Mouse (Mus musculus) subcutaneous adipose tissue, adult 2 months (tissue): ENCODE data around the gene Prss48. TPM values are rescaled to one million over a fixed set of nuclear protein-coding genes. Genes with fewer than 3 reads are reported as not detected.

ENCODE experiments used
- polyA plus RNA-seq: library from polyadenylated mRNA; depleted of rRNA; stranded (reverse); fragments of >200 nt; gene quantifications from 2 replicates; pipeline ENCODE4 v1.2.3, GENCODE M21; 2012; ENCODE audit warnings: low replicate concordance; rRNA removed

Gene Prss48
- not detected in 2 replicates for polyA plus RNA-seq

DNA sequence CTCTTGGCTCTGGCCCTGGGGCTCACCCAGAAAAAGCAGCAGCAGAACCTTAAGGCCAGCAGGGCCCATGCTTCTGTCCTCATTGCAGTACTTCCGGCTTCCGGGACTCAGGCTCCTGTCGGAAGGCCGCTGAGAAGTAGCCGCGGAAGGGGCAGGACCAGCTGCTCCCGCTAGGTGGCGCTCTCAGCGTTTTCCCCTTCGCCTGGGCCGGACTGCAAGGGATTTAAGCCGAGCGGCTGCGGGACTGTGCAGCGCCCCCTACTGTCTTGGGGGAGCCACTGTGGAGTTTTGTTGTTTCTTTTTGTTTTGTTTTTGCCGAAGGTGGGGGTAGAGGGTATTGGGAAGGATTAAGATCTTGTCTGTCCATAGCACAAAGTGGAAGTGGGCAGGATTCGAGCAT lies at the start of gene Prss48:
Gene Prss48 (minus strand): TSS at position 69 of the 400 bp plus-strand sequence.

DNA sequence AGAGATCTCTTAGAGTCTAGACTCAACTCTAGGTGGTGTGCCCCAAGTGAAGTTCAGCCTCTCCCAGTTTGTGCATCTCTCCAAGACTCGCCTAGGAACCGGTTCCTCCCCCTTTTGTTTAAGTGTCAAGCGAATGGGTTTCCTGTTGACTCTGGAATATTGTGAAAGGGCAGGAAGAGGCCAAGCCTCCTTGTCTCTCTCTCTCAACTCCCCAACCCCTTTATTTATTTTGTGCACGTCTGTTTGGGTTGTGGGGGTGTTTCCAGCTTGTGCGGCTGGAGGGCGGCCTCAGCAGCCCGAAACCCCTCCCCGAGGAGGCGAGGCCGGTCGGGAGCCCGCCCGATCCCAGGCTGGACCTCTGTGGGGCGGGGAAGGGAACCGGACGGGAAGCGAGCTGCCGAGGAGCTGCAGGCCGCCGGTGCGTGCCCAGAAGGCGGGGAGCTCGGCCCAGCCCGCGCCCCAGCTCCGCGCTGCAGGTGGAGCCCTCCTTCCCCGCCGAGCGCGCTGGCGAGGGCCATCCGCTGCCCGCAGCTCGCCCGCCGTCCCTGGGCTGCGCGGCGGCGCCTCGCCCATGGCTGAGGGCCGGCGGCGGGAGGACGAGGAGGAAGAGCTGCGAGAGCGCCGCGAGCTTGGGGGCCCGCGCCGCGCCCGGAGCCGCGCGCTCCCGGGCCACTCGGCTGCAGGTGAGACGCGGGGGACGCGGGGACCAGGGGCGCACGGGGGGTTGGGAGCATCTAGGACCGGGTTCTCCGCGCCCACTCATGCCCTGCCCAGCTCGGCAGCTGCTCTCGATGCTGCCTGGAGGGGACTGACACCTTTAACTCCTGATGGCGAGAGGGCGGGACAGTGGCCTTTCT lies 31.3 kb downstream of the Prss48 start, which contains the start of gene Sh3d19:
Gene Sh3d19 (plus strand): TSS at position 368 of the 857 bp plus-strand sequence.

Other genes starting within 250 kb of the Prss48 start
- 5.5 and 6.7 TPM in 2 replicates for gene Fam160a1, start 185.2 kb downstream of the Prss48 start, polyA plus RNA-seq
- gene Glt28d2, start 115.0 kb downstream of the Prss48 start, polyA plus RNA-seq, result 0.64 and 0.77 TPM in 2 replicates
- 1.5 and 3.0 TPM in 2 replicates for gene Gm37240, start 115.0 kb downstream of the Prss48 start, polyA plus RNA-seq
- gene Sh3d19, start 31.4 kb downstream of the Prss48 start, polyA plus RNA-seq, result 36.5 and 82.2 TPM in 2 replicates
- 225 and 507 TPM in 2 replicates for gene Rps3a1, start 140.2 kb upstream of the Prss48 start, polyA plus RNA-seq
- 11.7 and 14.9 TPM in 2 replicates for gene Lrba, start 222.2 kb upstream of the Prss48 start, polyA plus RNA-seq